Mouse (Mus musculus): ENCODE data around the gene Sorcs2.

The Sorcs2 gene

DNA sequence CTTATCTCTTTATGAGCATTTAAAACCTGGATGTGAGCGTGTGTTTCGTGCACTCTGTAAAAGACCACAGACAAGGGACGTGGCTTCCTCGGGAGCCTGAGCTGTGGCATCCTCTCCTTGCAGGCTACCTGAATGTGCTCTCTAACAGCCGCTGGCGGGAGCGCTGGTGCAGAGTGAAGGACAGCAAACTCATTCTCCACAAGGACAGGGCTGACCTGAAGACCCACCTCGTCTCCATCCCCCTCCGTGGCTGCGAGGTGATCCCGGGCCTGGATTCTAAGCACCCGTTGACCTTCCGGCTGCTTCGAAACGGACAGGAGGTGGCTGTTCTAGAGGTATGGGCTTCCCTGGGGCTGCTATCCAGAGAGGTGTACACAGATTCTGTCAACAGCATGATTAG, 423.7 kb downstream of the Sorcs2 start:
- DNase-seq: no peak

DNA sequence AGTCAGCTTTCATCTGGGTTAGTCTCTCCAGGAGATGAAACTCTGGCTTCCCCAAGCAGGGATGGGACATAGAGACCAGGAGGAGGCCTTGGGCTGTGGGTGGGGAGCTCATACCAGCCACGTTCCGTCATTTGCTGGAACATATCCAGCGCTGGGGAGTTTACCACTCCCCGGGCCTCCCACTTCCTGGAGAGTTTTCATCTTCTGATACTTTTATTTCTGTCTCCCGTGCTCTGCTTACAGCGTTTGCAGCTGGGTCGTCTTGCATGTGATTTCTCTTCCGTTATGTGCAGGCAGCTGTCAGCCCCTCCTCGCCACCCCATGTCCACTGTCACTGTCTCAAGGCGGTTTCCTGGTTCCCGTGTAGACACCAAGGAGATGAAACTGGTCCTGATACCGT, 424.1 kb downstream of the Sorcs2 start:
- no peak for DNase-seq

DNA sequence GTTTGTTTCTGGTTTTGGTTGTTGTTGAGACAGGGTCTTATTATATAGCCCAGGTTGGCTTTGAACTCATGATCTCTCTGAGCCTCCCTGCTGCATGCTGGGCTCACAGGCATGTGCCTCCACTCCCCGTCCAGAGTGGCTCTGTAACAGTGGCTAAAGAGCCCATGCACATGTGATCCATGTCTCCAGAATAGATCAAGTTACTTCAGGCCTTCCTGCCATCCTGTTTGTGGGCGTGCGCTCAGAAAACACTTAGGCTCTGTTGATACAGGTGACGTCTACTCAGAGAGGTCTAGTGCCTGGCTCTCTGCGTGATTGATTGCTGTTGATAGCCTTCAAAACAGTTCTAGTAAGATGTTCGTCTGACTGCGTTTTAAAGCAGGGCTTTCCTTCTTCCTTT, 425.2 kb downstream of the Sorcs2 start:
- no peak for DNase-seq

DNA sequence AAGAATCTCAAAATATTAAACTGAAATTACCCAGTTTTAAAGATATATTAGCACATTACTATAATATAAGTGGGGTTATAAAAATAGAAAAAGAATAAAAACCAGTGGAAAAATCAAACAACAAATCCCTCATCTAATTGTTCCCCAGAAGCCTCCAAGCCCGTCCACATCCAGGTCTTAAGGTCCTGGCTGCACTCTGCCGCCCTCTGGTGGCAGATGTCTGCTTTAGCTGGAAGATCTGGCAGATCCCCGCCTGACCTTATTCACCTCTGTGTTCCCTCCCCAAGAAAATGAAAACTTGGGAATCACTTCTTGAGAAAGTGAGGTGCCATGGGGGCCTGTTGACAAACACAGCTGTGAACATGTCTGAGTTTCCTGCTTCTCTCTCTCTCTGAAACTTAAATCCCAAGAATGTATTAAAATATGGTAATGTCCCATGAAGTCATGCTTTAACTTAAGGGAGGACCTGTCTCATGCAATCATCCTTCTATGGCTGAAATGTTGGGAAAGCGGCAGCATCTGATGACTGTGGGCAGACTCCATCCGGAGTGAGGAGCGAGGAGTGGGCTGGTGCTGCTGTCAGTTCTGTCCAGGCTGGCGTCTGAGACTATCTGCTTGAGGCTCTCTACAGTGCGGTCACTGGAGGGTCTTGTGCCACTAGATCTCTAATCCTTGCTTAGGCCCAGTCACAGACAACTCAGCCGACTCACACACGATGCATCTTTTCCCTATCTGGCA, 425.9 kb downstream of the Sorcs2 start:
- DNase-seq: peak; percentile 42

DNA sequence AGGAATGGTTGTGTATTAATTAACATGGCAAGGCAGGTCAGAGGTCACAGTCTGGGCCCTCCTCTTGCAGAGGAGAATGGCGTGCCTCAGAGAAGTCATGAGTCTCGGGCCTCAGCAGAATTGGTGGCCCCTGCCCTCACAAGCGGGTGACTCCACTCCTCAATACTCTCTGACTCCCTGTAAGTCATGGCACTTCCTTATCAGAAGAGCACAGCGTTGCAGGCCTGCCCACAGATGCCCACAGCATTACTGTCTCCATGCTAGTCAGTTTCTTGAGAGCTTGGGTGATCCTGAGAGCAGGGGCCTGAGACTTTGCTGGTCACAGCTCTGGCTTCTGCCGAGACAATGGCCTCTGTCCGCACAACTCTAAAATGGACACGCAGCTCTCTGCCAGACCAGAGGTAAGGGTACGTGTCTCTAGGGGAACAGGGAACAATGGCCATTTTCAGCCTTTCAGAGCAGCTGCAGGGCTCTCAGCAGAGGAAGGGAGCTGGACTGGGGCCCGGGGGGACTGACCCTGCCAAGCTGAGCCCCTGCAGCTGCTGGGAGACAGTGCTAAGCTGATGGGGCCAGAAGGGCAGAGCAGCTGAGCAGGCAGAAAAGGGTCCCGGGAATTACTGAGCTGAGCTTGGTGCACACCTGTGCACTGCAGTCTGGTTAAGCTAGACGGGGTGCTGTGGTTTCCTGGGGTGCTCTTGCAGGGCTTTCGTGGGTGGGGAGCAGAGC, 427.4 kb downstream of the Sorcs2 start:
- DNase-seq: peak; percentile 30

DNA sequence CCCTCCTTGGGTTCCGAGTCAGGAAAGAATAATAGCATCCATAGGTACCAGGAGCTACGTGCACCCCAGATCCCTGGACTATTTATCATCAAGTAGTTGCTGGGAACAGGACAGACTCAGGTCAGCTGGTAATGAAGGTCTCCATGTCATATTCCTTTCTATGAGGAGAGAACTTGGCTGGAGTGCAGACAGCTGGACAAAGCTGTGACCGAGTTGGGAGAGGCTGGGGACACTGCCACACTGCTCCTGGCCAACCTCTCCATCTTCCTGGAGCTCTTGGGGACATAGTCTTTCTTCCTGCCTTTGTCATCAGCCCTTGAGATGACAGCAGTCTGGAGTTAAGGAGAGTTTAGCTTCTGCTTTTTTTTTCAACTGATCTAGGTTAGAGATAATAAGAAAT, 428.1 kb downstream of the Sorcs2 start:
- no peak for DNase-seq

All from cerebellum, adult 11-12 months (tissue).